Mouse (Mus musculus) ovary, postnatal 10 days (tissue): ENCODE results near the gene Insm1.

Experiments
- DNase-seq: peaks from one replicate; pipeline ENCODE4 v3.0.0; 2022; ENCODE audit warnings: low spot score

The Insm1 gene

GRCm38 (mm10) chr2:146221076-146221928 is at the start of gene Insm1:
Gene Insm1, plus strand, starts transcription at chr2:146221921.
- DNase-seq: no peak

DNA sequence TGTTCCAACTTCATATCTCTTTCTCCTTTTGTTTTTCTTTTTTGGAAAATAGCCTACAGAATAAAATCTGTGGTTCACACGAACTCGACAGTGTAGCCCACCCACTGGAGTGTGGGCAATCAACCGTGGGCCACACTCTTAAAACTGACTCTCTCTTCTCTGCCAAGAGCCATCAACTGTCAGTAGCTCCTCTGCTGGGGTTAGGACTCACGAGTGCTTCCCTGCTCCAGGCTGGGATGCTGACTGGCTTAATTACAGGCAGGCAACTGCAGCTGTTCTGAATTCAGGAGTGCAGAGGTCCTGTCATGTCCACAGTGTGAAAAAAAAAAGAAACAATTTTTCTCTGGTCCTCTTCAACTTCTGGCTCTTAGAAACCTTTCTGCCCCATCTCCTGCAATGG is 49.6 kb upstream of the Insm1 start:
- no peak for DNase-seq

- DNase-seq: no peak
Measured at GRCm38 (mm10) chr2:146174173-146174572, 47.5 kb upstream of the Insm1 start.

DNA sequence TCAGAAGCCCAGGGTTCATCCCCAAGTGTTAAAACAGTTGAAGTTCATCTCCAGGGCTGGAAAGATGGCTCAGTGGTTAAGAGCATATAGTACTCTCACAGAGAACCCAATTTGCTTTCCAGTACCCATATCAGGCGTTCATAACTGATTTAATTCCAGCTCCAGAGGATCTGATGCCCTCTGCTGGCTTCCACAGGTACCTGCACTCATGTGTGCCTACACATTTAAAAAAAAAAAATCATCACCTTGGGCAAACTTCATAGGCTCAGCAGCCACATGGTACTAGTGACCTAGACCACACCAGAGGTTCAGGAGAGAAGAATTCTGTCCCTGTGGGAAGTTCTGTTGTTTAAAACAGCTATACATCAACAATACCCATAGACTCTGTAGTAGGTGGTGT is 43.0 kb upstream of the Insm1 start:
- DNase-seq: no peak

DNA sequence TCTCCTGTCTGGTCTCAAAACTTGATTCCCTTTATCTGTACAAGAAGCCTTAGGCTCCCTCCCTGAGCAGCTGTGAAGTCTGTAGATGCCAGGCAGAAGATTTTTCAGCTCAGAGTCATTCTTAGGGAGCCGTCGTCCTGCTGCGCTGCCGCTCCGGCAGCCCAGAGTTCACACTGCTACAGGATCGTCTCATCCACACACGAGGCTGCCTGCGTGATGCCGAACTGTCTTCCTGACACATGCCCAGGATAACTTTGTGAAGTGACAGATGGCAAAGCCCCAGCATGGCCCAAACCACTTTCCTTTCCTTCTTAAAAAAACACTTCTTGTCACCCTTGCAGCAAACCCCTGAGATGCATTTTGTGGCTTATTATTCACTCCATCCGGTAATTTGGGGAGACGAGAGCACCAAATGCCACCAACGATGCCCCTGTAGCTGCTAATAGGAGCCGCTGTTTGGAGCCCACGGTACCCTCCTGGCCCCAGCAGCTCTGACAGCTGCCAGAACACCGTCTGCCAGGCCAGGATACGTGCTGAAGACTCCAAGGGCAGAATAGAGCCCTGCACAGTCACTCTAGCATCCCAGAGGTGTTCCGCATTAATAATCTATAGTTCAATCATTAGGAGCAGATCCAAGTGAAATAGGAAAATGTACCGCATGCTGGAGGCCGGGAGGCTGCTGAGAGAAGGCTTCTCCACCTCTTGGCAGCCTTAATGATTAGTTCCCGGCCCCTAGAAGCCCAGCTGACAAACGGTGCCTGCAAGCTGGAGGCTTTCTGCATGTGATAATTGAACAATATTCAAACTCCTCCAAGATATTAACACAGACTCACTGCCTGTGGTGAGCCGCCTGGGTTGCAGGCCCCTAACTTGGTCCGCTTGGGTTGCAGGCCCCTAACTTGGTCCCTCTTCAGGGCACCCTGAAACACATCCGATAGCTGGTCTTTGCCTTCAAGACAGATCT is 37.6 kb upstream of the Insm1 start:
- DNase-seq: no peak

- DNase-seq: no peak
Measured at GRCm38 (mm10) chr2:146196126-146196525, 25.6 kb upstream of the Insm1 start.

DNA sequence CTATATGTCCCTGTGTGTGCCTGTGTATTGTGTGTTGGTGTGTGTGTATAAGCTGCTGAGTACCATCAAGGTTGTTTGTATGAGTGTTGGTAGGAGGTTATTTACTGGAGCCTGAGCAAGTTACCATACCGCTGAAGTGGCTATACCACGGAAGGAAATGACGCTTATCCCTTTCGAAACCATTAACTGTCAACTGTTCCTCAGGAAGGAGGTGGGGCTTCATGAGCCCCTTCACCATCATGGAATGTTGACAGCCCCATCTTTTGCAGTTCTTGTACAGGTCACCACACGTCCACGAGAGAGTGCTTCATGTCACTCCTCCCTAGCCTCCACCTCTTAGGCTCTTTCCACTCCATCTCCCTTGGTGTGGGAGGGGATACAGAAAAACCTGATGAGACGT is 23.8 kb upstream of the Insm1 start:
- no peak for DNase-seq

DNA sequence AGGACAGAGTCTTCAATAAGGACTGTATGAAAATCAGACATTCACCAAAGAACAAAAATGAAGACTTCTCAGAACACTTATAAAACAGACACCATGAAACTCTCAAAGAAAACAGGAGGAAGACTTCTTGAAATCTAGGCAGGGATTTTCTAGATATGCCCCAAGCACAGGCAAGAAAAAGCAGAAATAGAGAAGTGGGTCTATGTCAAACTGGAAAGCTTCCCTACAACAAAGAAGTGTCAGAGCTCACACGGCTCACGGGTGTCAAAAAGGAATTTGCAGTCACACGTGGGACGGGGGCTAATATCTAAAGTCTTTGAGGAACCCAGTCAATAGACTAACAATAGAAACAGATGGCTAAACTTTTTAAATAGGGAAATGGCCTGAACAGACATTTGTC is 10.8 kb upstream of the Insm1 start:
- DNase-seq: no peak

GRCm38 (mm10) chr2:146214715-146215114 is 7.0 kb upstream of the Insm1 start:
- no peak for DNase-seq

DNA sequence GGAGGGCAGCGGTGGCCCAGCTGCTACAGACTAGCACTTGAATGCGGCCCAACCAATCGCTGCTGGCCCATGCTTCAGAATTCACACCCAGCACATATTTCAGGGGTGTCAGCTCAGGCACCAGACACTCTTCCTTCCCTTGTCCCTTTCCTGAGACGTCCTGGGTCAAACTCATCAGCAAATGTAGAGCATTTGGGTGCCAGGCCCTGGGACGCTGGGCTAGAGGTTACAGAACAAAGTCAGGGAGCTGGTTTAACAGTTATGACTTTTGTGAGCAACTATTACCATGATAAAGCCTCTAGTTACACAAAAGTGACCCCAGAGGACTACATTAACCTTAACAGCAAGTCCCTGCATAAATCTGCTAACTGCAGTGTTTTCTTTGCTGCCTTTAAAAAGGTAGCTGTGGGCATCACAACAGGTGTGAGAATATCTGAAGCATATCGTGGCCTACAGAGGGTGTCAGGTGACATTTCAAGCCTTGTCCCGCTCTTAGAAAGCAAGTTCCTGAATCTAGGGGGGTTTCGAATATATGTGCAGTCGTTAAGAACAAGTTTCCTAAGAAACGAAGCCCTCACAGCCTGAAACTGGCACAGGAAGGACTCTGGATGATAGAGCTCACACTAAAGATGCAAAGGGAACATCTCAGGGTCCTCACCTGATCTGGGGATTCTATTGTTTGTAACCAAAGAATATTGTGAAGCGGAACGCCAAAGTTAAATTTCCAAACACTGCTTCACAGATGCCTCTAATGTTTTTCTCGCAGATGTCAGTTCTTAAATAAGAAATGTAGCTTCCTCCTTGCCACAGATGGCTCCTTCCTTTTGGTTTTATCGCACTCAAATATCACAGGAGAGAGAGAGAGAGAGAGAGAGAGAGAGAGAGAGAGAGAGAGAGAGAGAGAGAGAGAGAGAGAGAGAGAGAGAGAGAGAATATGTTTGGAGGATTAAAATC is 5.3 kb upstream of the Insm1 start:
- DNase-seq: no peak

DNA sequence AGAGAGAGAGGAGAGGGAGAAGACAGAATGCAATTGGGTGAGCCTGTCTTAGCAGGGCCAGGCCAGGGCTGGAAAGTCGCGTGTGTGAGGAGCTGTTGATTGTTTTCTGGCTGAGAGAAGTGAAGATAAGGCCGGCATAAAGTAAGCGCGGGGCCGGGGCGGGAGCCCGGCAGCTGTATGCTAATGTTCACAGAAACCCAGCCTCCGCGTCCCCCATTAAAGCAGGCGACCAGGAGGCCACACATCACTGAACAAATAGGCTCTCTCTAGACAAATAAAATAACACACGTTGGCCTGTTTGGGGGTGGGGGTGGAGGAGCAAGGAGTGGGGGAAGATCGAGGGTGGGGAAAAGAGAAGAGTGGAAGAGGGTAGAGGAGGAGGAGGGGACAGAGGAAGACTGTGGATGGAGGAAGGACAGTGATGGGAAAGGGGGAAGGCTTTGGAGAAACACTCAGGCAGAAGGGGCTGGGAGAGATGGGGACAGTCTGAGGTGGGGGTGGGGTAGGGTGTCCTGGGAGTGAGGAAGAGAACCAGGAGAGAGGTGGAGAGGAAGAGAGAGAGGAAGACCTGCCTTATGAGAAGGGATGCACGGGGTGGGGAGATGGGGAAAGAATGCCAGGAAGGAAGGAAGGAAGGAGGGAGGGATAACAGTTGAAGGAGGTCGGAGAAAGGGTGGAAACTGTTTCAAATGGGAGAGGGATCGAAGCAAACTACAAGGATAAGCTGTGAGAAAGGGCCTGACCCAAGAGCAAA is 4.3 kb upstream of the Insm1 start:
- no peak for DNase-seq

- DNase-seq: no peak
Measured at GRCm38 (mm10) chr2:146218161-146218691, 3.5 kb upstream of the Insm1 start.

- DNase-seq: no peak
Measured at GRCm38 (mm10) chr2:146218881-146219535, 2.7 kb upstream of the Insm1 start.

- no peak for DNase-seq
Measured at GRCm38 (mm10) chr2:146219791-146220190, 1.9 kb upstream of the Insm1 start.

DNA sequence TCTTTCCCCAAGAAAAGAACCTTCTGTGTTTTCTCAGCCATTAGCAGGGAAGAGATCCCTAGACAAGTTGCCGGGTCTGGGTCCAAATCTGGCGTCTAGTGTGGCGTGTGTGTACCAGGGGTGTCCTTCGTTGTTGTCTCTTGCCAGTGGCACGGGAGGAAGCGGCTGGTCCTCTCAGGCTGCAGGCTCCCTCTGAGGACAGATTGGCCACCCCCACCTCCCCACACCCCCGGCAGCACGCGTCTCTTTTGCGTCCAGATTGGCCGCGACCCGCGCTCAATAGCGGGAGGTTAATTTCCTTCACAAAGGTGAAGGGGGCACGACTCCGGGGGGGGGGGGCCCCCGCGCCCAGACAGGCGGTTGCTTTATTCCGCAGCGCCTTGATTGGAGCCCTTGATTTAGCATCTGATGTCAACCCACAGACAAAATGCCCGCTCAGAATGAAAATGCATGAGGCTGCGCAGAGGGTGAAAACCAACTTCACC is 1.1 kb upstream of the Insm1 start:
- DNase-seq: no peak

DNA sequence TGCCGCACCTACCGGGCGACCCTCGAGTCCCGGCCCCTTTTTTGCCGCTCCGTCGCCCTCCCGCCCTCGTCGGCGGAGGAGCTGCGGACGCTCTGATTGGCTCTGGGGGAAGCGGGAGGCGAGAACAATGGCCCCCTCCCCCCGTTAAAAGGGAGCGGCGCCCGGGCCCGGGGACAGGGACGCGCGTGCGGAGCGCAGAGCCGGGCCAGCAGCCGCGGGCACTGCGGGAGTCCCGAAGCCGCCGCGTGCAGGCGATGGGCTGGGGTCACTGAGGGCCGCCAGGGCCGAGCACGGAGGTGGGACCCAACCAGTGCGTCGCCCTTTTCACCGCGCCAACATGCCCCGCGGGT is 183 bp downstream of the Insm1 start:
- no peak for DNase-seq

DNA sequence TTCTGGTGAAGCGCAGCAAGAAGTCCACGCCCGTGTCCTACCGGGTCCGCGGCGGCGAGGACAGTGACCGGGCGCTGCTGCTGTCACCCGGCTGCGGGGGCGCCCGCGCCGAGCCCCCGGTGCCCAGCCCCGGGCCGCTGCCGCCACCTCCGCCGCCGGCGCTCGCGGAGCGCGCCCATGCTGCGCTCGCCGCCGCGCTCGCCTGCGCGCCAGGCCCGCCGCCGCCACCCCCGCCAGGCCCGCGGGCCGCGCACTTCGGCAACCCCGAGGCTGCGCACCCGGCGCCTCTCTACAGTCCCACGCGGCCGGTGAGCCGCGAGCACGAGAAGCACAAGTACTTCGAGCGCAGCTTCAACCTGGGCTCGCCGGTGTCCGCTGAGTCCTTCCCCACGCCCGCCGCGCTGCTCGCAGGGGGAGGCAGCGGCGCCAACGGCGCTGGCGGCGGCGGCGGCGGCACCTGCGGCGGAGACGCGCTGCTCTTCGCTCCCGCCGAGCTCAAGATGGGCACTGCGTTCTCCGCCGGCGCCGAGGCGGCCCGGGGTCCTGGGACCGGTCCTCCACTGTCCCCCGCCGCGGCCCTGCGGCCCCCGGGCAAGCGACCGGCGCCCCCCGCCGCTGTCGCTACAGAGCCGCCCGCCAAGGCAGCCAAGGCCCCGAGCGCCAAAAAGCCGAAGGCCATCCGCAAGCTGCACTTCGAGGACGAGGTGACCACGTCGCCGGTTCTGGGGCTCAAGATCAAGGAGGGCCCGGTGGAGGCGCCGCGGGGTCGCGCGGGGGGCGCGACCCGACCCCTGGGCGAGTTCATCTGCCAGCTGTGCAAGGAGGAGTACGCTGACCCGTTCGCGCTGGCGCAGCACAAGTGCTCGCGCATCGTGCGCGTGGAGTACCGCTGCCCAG is 806 bp downstream of the Insm1 start:
- no peak for DNase-seq

GRCm38 (mm10) chr2:146223176-146223905 is 1.6 kb downstream of the Insm1 start:
- DNase-seq: no peak
